Mouse (Mus musculus): ENCODE results near the gene Trub2.
A peak's percentile ranks its signal among the peaks of the same experiment; 100 is the strongest.

Trub2 gene

GRCm38 (mm10) chr2:29771611-29772461, 16.5 kb downstream of the Trub2 start:
- DNase-seq = no peak

GRCm38 (mm10) chr2:29770162-29770561, 18.1 kb downstream of the Trub2 start:
- no peak for DNase-seq

- DNase-seq = no peak
Observed at GRCm38 (mm10) chr2:29768901-29769300, 19.4 kb downstream of the Trub2 start.

- no peak for DNase-seq
Observed at GRCm38 (mm10) chr2:29767976-29768709, 20.2 kb downstream of the Trub2 start.

- peak; percentile 52 for DNase-seq
Observed at GRCm38 (mm10) chr2:29764831-29765230, 23.5 kb downstream of the Trub2 start.

GRCm38 (mm10) chr2:29755693-29756092, 32.6 kb downstream of the Trub2 start:
- no peak for DNase-seq

GRCm38 (mm10) chr2:29752397-29752796, 35.9 kb downstream of the Trub2 start:
- DNase-seq = no peak

- no peak for DNase-seq
Observed at GRCm38 (mm10) chr2:29751497-29751896, 36.8 kb downstream of the Trub2 start, which contains the start of gene Gm13420. TSS of gene Gm13420 (minus strand) at chr2:29751685.

- DNase-seq = no peak
Observed at GRCm38 (mm10) chr2:29748499-29748898, 39.8 kb downstream of the Trub2 start.

GRCm38 (mm10) chr2:29747852-29748251, 40.5 kb downstream of the Trub2 start:
- DNase-seq = no peak

GRCm38 (mm10) chr2:29747188-29747782, 41.0 kb downstream of the Trub2 start:
- DNase-seq = peak; percentile 28

GRCm38 (mm10) chr2:29744256-29744655, 44.0 kb downstream of the Trub2 start:
- DNase-seq = no peak

GRCm38 (mm10) chr2:29741207-29741606, 47.1 kb downstream of the Trub2 start:
- DNase-seq = no peak

GRCm38 (mm10) chr2:29739368-29739767, 48.9 kb downstream of the Trub2 start:
- DNase-seq = no peak

- DNase-seq = no peak
Observed at GRCm38 (mm10) chr2:29738799-29739198, 49.5 kb downstream of the Trub2 start.

- DNase-seq = no peak
Observed at GRCm38 (mm10) chr2:29737209-29737925, 50.9 kb downstream of the Trub2 start.

GRCm38 (mm10) chr2:29735708-29736107, 52.6 kb downstream of the Trub2 start:
- no peak for DNase-seq

GRCm38 (mm10) chr2:29733348-29733747, 55.0 kb downstream of the Trub2 start:
- DNase-seq = no peak

- DNase-seq = no peak
Observed at GRCm38 (mm10) chr2:29732559-29732958, 55.7 kb downstream of the Trub2 start.

- DNase-seq = no peak
Observed at GRCm38 (mm10) chr2:29731545-29731944, 56.8 kb downstream of the Trub2 start.

GRCm38 (mm10) chr2:29729500-29729899, 58.8 kb downstream of the Trub2 start:
- DNase-seq = no peak

GRCm38 (mm10) chr2:29724664-29725365, 63.5 kb downstream of the Trub2 start:
- no peak for DNase-seq
